Mouse (Mus musculus) left cerebral cortex, postnatal 4 days (tissue): ENCODE measurements around the gene Per1. TPM values are rescaled to one million over a fixed set of nuclear protein-coding genes. Genes with fewer than 3 reads are reported as not detected.

Source experiments
- DNase-seq: peaks from one replicate; pipeline ENCODE4 v3.0.0-alpha.2; 2022
- intact Hi-C: fragments of 180-260 bp; cut with DNase I; formaldehyde crosslinking; loops from one replicate; pipeline ENCODE4 v1.15.1; 2025
- total RNA-seq, 2 experiments: library from RNA; stranded (reverse); gene quantifications; 2 replicates each; pipeline ENCODE4 v1.2.3; 2021

Gene Per1
- 10 to 100 TPM; 52.8 to 58.0 TPM for total RNA-seq

DNA sequence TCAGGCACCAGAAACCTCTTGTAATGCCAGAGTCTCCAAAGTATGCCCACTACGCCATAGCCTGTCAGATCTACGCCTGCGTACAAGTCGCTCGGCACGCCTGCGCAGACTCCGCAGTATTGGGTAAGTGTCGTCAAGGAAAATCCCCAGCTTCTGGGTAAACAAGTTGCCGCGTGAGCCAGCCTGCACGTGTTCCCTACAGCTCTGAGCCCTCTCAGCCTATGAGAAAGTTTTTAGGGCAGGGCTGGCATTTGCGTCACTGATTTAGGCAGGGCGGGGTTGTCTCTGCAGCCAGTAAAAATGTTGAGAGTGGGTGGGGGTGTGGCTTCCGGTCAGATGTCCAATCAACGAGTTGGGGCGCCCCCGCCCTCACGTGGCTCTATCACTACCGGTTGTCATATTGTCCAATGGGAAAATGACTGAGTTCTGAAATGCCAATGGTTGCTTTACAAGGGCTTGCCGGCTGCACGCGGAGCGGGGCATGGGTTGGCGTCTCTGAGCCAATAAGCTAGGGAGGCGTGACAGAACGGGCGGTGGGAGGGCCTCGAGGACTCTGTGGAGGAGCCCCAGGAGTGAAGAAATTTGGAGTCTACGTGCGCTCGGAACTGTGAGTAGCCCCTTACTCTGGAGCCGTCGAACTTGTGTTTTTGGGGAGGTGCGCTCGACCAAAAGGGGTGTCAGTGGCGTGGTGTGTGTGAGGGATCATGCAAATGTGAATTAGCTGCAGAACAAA lies at the start of gene Per1:
Gene Per1 (plus strand): TSS at position 521 of the 733 bp plus-strand sequence.
- intact Hi-C loops = no loop called here

DNA sequence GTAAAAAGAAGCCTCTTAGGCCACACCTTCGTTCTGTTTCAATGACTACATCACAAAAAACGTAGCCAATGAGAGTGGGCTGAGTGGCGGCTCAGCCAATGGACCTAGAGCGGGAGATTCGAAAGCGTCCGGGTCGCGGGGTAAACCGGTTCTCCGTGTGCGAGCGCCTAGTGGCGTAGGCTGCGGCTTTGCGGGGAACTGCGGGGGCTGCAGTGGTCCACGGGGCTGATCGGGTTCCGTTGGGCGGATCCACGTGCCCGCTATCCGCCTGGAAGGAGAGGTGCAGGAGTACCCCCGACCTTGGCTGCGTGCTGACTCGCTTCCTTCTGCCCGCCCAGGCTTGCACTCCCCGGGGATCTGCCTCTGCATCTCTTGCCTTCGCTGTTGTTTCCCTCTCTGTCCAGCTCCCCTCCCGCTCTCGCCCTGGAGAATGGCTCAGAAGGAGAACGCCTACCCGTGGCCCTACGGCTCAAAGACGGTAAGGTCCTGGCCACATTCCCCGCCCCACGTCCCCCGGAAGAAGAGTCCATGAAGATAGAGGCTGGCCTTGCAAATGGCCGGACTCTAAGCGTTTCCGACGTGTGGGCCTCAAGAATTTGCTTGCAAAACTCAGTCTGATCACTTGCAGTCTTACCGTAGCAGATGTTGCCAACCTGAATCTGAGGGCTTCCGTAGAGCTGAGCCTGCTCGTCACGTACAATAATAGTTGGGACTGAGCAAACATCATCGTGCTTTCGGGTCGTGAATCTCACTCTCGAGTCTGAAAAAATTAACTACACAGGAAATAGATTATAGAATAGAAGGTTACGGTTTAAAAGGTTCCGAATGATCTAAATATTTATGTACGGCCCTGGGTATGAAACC lies 49.3 kb upstream of the Per1 start, which contains the start of gene Aurkb:
Gene Aurkb (plus strand): TSS at position 117 of the 864 bp plus-strand sequence.
- DNase-seq = peak; percentile 92
- intact Hi-C loops = no loop called here

More for the DNA sequence above, at the start of gene Per1:
- peak; percentile 99 for DNase-seq

DNA sequence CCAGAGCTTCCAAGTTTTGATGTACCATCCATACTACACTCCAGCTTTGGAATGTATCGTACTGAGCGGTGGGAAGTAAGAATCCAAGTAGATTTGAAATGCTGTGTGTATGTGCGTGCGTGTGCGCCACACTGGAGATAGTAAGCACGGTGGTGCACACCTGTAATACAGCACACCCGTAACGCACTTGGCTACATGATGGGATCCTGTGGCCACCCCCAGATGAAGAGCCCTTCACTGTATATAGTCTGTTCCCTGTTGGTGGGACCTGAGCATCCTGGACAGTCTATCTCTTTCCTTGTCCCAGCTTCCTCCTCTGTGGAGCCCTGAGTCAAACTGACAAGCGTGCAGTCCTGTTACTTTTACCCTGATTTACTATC lies 48.6 kb upstream of the Per1 start:
- DNase-seq = no peak
- intact Hi-C loops = no loop called here

DNA sequence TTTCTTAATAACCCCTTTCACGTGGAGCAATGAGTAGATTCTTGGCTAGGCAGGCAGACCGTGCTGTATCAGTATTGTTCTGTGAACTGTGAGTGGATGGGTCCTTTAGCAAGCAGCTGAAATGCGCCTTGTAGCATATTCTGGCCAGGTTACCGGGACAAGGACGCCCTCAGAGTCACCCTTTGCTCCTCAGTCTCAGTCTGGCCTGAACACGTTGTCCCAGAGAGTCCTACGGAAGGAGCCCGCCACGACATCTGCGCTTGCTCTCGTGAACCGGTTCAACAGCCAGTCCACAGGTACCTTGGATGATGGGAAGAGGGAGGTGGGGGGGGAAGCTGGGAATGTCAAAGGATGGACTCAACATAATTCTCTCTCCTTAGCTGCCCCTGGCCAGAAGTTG lies 47.4 kb upstream of the Per1 start:
- no peak for DNase-seq
- intact Hi-C loops = no loop called here

- intact Hi-C loops = no loop called here
- no peak for DNase-seq
Measured at GRCm38 (mm10) chr11:69048151-69048550, 46.9 kb upstream of the Per1 start.

DNA sequence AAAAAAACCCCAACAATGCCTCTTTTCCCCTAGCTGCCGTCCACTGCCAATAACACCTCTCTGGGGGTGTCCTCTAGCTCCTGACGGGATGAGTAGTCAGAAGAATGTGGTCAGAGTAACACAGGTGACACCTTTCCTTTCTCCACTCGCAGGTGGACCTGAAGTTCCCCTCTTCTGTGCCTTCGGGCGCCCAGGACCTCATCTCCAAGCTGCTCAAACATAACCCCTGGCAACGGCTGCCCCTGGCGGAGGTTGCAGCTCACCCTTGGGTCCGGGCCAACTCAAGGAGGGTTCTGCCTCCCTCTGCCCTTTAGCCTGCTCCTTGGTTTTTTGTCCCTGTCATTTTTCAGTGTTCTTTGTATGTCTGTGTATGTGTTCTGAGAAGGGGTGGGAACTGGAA lies 44.3 kb upstream of the Per1 start:
- intact Hi-C loops = no loop called here
- DNase-seq = no peak

DNA sequence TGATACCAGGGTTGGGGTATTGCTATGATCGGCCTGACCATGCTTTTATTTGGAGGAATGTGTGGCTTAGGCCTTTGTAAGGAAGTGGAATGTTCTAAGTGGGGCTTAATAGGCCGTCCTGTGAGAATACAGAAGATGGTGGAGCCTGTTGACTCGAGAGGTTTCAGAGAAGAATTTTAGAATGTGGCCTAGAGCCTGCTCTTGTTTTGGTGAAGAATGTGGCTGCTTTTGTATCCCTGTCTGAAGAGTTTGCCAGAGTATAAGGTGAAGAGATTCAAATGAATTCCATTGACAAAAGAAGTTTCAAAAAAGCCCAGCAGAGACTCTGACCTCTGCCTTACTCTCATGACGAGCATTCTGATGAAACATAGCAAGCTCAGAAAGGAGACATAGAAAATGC lies 43.2 kb upstream of the Per1 start:
- intact Hi-C loops = no loop called here
- DNase-seq = no peak

DNA sequence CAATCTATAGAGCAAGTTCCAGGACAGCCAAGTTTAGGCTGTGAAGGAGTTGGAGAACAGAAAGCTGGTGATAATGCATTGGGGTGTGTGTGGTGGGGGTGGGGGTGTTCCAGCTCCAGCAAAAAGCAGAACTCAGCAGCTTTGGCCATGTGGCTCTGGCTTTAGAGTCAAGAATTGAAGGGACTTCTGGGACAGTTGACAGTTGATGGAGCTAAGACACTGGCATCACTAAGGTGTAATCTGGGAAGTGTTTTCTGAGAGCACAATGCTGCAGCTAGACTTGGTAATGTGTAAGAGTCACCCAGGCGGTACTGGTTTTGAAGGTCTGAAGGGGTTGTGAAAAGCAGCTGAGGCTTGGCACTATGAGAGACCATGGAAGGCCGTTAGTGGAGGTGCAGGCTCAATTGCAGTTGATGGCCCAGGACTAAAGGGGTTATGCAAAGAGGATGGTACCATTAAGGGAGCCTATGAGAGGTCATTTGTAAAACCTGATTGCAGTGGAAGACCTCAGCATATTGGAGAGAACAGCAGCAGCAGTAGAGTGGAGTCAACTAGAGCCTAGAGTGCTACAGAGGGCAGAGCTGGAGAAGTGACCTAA lies 42.1 kb upstream of the Per1 start:
- intact Hi-C loops = no loop called here
- DNase-seq = no peak

GRCm38 (mm10) chr11:69053848-69054247 lies 41.2 kb upstream of the Per1 start:
- no peak for DNase-seq
- intact Hi-C loops = no loop called here

GRCm38 (mm10) chr11:69058265-69058664 lies 36.8 kb upstream of the Per1 start:
- DNase-seq = no peak
- intact Hi-C loops = no loop called here

GRCm38 (mm10) chr11:69058729-69059356 lies 36.2 kb upstream of the Per1 start:
- intact Hi-C loops = no loop called here
- no peak for DNase-seq

GRCm38 (mm10) chr11:69059357-69059974 lies 35.6 kb upstream of the Per1 start, which contains the start of gene Borcs6:
TSS of gene Borcs6 (plus strand) at chr11:69059717.
- peak; percentile 97 for DNase-seq
- intact Hi-C loops = no loop called here

GRCm38 (mm10) chr11:69059975-69060411 lies 35.0 kb upstream of the Per1 start:
- DNase-seq = peak; percentile 54
- intact Hi-C loops = no loop called here

DNA sequence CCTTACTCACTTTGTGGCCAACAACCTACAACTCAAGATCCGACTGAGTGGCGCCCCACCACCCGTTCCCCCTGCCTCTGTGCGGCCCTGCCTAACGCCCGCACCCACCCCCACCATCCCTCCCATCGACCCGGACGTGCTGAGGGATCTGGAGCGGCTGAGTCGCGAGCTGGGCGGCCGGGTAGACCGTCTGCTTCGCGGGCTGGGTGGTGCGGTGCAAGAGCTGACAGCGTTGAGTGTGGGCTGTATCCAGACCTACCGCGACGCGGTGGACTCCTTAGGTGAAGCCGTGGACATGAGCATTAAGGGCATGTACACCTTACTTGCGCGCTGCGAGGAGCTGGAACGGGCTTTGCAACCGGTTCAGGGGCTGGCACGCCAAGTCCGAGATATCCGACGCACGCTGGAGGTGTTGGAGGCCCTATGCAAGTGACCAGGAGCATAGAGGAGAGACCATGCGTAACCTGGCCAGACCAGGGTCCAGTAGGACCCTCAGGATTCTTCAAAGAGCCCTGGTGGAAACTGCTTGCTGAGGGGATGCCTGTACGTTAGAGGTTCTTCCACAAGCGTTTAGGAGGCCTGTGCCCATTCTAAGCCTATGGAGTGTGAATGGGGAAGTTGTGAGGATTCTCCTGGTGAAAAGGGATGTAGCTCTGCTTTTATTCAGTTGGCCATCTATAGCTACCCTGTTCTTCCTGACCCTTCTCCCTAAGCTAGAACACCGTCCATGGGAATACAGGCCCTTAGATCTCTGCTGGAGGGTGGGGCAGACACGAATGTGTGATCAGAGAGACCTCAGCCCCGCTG lies 34.4 kb upstream of the Per1 start:
- intact Hi-C loops = no loop called here

GRCm38 (mm10) chr11:69061255-69061912 lies 33.6 kb upstream of the Per1 start:
- DNase-seq = no peak

More for the DNA sequence above, 34.4 kb upstream of the Per1 start:
- no peak for DNase-seq

GRCm38 (mm10) chr11:69062194-69062760 lies 32.7 kb upstream of the Per1 start:
- intact Hi-C loops = loop anchor here (2.0 kb wide), 2 partner anchors 21 to 61 kb away; partner anchors contain the start of gene 9130213A22Rik
- peak; percentile 73 for DNase-seq

More at GRCm38 (mm10) chr11:69061255-69061912, 33.6 kb upstream of the Per1 start:
- intact Hi-C loops = no loop called here

DNA sequence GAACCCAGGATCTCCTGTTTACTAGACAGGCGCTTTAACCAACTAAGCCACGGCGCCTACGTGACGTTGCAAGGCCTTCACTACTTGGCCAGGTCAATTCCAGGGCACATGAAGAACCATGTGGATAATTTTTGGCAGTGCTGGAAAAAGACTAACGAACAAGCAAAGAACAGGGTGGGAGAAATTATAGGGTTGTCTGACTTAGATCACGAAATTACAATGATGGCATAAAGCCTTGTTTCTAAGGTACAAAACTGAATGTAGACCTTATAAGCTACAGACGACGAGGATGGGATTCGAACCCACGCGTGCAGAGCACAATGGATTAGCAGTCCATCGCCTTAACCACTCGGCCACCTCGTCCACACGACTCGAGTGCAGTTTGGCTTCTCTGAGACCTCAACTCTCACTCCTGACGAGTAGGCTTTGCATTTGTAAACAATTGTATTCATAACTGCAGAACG lies 32.2 kb upstream of the Per1 start:
- peak; percentile 93 for DNase-seq
- intact Hi-C loops = loop anchor here (2.0 kb wide), 2 partner anchors 22 to 60 kb away; partner anchors contain the start of gene 9130213A22Rik
